Mouse (Mus musculus) frontal cortex, adult (tissue): Measurements from ENCODE around the gene Actn3.
A peak's percentile ranks its signal among the peaks of the same experiment; 100 is the strongest.

Source experiments
- ATAC-seq: cut with Nextera tagmentation; 2 replicates; pipeline ENCODE4 v1.9.2; 2017; ENCODE audit warnings: mild to moderate bottlenecking, moderate library complexity, mixed read lengths; ENCODE audit not compliant: low TSS enrichment

Actn3 gene

DNA sequence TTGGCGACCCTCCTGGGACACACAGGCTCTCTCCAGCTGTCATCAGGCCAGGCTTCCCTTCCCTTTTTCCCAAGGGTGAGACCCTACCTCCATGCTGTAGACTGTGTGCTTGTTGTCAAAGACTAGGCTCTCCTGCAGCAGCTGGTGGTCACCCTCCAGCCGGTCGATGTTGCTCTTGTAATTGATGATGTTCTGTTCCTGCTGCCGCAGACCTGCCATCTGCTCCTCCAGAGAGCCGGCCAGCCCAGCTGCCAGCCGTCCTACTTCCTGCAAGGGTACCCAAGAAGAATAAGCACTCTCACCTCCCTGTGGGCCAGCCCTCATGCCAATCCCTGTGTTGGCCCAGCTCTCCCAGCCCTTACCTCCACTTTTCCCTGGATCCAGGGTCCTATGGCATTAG, 14.7 kb downstream of the Actn3 start:
- no peak for ATAC-seq

DNA sequence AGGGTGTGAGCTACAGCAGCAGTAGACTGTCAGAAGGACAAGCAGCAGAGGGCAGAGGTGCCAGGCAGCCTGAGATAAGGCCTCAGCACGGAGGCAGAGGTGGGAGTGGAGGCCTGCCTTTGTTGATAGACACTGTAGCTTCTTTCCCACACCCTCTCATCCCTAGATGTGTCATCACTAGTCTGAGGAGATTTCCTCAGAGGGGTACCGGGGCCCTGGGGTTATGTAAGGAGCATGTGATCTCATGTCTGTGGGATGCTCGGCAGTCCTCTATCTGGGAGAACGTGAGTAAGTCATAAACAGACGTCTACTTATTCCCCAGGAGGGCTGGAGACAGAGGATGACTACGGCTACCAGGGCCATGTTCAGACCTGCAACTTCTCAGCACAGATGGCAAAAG, 18.6 kb downstream of the Actn3 start:
- ATAC-seq: peak; percentile 35; the same call in 1 of the 2 replicates

DNA sequence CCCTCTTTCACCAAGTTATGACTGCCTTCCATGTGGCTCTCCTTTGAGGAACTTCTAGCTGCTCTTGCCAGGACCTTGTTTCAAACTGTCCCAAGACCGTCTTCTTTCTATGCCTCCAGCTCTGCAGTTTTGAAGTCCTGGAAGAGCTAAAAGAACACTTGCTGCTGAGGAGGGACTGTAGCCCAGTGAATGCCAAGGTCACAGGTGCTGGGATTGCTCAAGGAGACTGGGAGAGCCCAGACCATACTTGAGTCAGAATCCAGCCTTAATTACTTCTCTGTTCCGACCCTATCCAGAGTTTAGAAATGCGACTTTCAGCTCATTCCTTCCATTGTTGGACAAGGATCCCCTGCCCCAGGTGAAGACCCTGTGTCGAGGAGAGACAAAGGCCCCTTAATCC, 21.8 kb downstream of the Actn3 start:
- ATAC-seq: no peak

DNA sequence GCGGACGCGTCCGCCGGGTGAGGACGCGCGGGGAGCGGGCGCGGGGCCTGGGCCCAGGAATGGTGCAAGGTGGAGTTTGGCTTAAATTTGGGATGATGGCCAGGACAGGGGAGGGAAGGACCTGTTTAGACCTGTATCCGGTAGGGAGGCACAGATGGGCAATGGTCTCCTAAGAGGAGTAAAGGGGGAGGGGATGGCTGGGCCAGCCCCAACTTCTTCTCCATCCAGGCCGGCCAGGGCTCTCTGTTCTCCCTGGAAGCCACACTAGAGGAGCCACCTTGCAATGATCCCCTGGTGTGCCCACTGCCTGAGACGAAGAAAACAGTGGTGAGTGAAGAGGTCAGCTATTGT, 22.3 kb downstream of the Actn3 start:
- ATAC-seq: peak; percentile 27; the same call in 1 of the 2 replicates

DNA sequence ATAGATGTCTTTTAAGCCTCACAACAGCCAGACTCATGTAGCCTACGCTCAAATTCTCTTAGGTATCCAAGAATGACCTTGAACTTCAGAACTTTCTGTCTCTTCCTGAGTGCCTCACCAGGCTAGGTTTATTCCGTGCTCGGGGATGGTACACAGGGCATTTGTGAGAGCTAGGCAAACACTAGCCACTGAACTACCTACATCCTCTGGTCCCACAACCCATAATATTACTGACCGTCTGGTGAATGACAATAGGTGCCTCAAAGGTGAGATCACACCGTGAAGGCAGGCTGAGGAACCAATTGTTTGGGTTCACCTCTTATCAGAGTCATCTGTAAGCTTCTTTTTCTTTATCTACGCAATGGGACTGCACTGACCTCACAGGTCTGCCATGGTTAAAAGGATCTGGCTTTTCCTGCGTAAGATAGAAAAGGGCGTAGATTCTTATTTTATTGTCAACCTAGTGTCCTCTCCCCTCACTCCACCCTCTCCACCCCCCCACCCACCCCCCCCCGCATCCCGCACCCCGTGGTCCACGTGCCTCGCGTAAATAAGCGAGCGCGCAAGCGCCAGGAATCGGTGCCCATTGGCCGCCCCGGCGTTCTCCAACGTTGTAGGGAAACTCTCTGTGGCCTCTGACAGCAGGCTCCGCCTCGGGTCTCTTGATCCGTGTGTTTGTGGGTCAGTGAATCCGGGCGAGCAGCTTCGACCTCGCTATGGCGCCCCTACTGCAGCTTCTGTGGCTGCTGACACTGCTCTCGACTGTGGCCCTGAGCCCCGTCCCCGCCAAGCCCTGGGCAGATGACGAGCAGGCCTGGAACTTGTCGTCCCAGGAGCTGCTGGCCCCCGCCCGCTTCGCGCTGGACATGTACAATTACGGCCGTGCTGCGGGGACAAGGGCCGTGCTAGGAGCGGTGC, 22.9 kb downstream of the Actn3 start, which contains the start of gene Ctsf:
Gene Ctsf, plus strand, starts transcription at position 579 of the 918 bp plus-strand sequence.
- peak; percentile 95 for ATAC-seq

DNA sequence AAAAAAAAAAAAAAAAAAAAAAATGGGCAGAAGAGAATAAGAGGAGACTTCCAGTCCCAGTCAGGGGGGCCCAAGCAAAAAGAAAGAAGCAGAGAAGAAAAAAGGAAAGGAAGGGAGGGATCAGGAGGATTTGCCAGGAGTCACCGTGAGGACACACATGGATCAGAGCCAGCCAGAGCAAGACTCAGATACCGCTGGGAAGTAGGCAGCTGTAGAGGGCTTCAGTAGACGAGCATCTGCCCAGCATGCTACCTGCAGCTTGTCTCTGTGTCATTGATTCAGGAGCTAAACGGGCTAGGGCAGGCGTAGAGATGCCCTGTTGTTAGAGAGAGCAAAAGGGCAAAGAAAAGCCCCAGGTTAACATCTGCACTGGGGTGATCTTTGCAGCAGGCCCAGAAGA, 27.4 kb downstream of the Actn3 start:
- ATAC-seq: no peak

DNA sequence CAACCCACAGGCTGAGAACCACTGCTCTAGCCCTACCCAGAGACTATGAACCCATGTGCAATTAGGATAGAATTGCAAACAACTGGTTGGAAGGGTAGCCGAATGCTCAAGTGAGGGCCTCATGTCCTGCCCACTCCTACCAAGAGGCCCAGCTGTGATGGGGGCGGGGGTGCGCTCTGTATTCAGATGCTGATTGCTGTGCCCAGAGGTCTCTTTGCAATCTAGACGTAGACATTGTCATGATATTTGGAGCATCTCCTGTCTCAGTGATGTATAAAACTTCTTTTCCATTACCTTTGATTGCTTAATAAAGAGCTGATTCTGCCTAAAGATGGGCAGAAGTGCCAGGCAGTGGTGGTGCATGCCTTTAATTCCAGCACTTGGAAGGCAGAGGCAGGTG, 27.9 kb downstream of the Actn3 start:
- no peak for ATAC-seq

DNA sequence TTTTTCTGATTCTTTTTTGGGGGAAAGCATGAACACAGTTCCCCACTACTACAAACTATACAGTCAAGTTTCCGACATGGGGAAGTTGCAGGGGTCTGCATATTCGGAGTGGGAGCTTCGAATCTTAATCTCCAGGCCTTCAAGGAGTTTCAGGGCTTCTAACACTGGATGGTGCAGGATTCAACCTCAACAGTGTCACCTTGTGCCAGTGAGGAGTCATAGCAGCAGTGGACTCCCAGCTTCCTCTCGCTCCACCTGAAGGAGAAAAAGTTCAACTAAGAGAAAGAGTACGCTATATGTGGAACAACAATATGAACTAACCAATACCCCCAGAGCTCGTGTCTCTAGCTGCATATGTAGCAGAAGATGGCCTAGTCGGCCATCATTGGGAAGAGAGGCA, 30.2 kb downstream of the Actn3 start:
- ATAC-seq: peak; percentile 52; the same call in 1 of the 2 replicates

DNA sequence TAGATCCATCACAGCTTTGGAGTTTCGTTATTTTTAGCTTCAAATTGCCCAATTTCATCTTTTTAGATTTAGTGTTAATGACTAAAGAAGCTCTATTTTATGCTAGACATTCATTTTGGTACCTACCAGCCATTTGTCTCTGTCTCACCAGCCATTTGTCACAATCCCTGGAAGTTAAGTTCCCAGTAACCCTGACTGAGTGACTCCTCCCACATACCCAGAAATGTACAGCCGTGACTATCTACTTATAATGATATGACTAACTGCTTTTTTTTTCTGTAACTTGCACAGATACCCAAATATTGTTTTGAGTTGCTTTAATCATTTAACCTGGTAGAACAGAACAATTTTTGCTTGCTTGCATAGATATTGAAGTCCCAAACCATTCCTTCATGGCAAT, 31.9 kb downstream of the Actn3 start:
- ATAC-seq: no peak

DNA sequence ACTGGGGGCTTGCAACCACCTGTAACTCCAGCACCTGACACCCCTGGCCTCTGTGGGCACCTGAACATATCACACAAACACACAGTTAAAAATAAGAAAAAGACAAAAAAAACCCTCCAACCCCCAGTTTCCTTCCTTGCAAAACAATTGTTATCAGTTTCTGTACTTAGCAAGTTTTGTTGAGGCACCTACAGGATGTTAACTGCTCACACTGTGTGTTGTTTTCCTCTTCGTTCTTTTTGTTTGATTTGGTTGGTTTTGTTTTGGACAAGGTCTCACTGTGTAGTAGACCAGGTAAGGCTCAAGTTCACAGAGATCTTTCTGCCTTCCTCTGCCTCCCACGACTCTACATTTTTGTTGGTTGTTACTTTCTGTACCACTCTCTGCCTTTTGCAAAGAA, 35.1 kb downstream of the Actn3 start:
- no peak for ATAC-seq

DNA sequence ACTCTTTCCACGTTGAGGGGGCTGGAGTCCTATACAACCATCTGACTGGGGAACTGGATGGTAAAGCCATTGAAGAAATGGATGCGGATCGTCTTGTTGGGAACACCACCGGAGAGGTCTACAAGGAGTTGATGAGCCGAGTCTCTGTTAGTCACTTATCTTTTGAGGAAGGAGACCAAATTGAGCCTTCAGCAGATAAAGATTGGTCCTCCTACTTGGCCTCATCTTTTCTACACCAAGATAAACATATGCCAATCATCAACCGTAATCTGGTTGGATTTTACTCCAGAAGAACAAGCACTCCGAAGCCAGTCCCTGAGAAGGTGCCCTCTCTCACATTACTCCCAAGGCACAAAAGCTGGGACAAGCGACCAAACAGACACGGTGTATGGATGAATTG, 36.9 kb downstream of the Actn3 start:
- ATAC-seq: no peak

DNA sequence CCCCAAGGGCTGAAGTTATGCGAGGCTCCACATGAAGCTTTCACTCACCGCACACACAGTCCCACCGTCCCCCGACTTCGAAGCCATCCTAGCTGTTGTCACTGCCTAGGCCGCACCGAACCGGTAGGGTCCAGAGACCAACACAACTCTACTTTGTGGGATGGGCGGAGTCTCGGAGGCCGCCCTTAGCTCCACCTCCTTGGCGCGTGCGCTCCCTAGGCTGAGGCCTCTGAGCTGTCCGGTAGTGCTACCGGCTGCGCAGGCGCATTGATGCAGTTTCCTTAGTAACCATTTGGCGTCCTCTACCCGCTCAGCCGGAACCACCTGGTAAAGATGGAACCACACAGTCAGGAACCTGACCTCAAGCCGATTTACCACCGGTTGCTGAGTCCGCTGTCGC, 38.6 kb downstream of the Actn3 start, which contains the start of the genes Ccs and Ccdc87:
Gene Ccs, minus strand, starts transcription at position 184 of the 400 bp plus-strand sequence.
Gene Ccdc87, plus strand, starts transcription at position 218 of the 400 bp plus-strand sequence.
- ATAC-seq: peak; percentile 99

DNA sequence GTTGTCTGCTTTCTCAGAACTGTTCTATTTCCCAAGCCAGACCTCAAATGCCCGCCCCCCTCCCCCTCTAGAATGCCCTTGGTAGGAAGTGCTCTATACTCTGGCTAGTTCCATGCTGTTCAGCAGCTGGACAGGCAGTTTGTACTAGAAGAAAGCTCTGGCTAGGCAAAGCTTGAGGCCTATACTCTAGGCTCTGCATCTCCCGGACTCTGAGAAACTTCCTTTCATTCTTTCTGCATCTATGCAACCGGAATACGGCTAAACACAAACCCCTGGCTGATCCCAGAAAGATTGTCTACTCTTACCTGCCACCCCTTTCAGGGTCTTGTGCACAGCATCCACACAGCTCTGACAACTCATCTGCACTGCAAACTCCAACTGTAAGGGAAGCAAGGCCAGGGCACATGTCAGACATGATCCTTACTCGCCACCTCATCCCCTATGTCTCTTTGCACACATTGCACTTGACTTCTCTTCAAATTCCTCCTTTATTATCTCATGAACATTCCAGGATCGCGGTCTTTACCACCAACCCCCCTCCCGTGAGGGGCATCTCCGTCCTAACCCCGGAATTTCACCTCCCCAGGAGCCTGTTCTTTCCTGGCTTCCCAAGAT, 39.1 kb downstream of the Actn3 start:
- ATAC-seq: no peak

DNA sequence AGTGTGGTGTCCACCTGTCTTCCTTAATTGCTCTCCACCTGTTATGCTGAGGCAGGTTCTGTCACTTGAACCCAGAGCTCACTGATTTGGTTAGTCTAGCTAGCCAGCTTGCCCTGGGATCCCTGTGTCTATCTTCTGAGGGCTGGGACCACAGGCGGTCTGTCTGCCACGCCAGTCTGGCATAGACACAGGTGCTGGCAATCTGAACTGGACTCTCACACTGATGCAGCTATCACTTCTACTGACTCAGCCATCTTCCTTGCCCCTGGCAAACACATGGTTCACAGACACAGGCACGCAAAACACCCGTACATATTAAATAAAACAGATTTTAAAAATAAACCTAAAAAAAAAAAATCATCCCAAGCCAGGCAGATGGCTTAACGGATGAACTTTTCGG, 40.7 kb downstream of the Actn3 start:
- no peak for ATAC-seq

DNA sequence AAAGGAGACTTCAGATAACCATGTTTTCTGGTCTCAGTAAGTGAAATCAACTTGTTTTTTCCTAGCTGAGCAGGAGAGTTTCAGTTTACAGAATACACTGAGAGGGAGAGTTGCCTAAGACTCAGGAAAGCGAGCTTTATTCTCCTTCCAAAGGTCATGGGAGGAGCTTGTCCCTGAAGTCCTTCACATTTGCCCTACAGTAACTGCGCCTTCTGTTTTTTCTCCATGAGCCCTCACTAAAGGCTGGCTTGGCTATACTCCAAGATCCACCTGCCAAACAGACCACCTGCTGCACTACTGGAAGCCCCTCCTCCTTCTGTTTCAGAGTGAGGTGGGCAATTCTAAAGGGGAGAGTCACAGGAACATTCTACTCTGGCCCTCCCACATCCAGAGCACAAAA, 41.6 kb downstream of the Actn3 start:
- ATAC-seq: no peak

DNA sequence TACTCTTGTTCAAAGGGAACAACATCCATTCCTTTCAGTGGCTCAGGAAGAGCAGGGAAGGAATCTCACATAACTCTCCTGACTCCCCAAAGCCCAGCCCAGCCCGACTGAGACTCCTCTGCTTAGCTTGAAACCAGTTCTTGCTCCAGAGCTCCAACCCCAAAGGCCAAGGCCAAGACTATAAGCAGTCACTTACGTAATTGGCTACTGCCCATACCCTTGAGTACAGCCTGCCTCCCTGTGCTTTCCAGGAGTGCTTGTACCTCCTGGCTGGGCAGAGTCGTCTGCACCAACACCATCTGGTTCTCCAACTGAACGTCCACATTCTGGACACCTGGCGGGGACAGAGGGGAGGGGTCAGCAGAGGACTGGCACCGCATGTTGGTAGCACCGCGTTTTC, 43.7 kb downstream of the Actn3 start:
- no peak for ATAC-seq

DNA sequence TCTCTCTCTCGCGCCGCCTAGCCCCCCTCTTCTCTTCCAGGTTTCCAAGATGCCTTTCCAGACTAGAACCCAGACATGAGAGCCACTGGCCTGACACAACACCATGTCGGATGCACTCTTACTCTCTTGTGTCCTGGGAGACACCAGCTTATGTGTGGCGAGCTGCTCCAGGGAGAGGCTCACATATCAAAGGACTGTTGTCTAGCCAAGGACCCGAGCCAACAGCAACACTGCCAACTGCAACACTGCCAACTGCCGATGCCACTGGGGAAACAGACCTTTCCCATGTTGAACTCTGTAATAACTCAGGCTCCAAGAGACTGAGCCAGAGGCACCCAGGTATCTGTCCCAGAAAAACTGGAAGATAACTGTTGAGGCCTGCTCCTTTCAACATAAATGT, 48.6 kb downstream of the Actn3 start:
- ATAC-seq: no peak

DNA sequence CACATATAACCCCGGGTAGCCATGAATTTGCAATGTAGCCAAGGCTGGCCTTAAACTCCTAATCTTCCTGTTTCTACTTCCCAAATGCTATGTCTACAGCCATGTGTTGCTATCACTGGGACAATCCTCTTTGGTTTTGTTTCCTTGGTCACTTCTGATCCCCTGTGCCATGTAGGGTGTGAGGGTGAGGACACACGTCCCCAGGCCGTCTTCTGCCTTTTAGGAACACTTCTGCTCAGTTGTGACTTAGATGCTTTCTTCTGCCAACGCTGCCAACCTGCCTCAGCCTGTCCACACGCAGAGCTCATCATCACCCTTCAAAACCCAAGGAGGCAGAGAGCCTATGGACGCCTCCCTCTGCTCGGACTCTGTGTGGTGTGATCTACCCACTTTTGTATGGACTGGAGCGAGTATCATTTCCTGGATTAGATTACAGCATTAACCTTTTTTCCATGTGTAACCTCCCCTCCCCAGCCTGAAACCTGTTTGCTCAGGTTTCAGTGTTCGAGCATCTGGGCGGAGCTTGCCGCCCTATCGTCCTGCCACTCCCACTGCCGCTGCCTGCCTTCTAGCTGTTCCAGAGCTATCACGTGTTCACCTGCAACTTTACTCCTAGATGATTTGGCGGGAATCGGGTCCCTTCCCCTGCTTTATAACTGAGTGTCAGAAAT, 49.1 kb downstream of the Actn3 start:
- no peak for ATAC-seq

DNA sequence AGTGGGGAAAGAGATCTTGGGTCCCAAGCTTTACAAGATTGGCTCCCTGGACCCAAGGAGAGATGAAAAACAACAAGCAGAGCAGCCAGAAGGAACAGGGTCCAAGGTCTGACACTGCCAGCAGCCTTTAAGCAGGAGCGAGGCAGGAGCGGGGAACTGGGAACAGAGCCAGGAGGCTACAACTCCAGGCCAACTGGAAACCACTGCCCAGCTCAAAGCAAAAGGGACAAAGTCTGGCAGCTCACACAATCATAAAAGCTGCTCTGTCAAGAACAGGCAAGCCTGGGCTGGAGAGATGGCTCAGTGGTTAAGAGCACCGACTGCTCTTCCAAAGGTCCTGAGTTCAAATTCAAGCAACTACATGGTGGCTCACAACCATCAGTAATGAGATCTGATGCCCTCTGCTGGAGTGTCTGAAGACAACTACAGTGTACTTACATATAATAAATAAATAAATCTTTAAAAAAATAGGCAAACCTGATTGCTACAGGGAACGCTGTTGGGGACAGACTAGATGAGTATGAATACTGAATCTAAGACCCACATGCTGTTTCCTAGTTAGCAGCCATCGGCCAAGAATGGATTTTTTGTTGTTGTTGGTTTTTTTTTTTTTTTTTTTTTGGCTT, 56.9 kb downstream of the Actn3 start:
- peak; percentile 52; the same call in 1 of the 2 replicates for ATAC-seq

DNA sequence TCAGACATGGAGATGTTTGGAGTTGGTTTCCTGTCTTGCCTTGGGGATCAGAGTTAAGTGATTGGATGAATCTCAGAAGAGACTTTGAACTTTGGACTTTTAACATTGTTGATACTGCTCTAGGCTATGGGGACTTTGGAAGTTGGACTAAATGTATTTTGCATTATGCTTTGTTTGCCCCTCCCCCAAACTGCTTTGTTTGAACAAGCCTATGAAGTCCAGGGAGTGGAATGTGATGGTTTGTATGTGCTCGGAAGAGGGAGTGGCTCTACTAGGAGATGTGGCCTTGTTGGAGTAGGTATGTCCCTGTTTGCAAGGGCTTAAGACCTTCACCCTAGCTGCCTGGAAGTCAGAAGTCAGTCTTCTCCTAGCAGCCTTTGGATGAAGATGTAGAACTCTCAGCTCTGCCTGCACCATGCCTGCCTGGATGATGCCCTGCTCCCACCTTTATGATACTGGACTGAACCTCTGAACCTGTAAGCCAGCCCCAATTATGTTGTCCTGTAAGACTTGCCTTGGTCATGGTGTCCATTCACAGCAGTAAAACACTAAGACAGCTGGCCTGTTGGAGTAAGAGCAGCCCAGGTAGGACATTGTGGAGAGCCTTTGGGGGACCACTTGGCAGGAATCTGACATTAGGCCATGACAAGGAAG, 60.4 kb downstream of the Actn3 start:
- no peak for ATAC-seq

DNA sequence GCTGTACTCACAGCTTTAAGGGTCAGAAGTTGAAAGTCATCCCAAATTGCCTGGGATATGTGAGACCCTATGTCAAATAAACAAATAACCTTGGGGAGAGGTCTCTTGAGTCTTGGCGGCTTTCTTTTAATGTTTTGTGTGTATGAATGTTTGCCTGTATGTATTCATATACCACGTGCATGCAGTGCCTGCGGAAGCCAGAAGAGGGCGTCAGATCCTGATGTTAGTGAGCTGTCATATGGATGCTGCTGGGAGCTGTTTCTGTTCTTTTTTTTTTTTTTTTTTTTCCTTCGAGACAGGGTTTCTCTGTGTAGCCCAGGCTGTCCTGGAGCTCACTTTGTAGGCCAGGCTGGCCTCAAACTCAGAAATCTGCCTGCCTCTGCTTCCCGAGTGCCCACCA, 64.7 kb downstream of the Actn3 start:
- ATAC-seq: no peak
